Mouse (Mus musculus) heart, postnatal 10 days (tissue): ENCODE measurements around the gene Tnni1. TPM values are rescaled to one million over a fixed set of nuclear protein-coding genes. Genes with fewer than 3 reads are reported as not detected.
A peak's percentile ranks its signal among the peaks of the same experiment; 100 is the strongest.

Experiments
- DNase-seq, 2 experiments: peaks; one replicate each; pipeline ENCODE4 v3.0.0; 2021
- intact Hi-C: fragments of 180-260 bp; cut with DNase I; formaldehyde crosslinking; loops from one replicate; pipeline ENCODE4 v1.15.1; 2025
- total RNA-seq, 2 experiments: library from RNA; stranded (reverse); gene quantifications; 2 replicates each; pipeline ENCODE4 v1.2.3; 2021

Gene Tnni1
- 100 to 1,000 TPM; 610 to 792 TPM for total RNA-seq

DNA sequence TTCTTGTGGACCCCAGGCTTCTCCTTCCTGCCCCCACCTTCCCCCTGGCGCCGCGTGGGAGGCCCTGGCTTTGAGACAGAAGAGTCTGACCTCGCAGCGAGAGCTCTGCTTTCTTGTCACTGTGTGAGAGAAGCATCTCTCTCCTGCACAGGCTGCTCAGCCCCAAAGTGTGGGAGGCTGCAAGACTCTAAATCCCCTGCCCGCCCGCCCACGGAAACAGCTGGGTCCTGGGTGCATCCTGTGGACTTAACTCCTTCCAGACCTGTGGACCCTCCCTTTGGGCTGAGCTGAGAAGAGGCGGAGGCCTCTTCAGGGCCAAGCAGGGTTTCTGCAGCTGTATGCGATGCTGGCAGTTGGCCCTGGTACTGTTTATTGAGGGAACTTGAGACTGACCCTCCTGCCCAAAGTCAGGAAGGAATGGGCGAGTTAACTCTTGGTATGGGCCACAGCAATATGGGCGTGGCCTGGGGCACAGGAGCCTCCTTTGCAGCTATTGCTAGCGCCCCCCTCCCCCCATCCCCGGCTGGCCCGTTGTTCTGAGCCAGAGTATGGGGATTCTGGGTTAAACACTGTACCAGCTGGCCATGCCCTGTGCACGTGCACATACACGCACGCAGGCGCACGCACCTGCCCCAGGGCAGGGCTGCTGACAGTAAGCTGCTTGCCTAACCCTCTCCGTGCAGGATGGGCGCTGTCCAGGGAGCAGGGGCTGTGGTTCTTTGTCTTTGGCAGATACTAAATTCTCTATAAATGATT lies at the start of gene Tnni1:
Gene Tnni1 (plus strand): TSS at position 655 of the 756 bp plus-strand sequence.
- peak; percentile 78 to 80 for DNase-seq
- intact Hi-C loops = no loop called here

DNA sequence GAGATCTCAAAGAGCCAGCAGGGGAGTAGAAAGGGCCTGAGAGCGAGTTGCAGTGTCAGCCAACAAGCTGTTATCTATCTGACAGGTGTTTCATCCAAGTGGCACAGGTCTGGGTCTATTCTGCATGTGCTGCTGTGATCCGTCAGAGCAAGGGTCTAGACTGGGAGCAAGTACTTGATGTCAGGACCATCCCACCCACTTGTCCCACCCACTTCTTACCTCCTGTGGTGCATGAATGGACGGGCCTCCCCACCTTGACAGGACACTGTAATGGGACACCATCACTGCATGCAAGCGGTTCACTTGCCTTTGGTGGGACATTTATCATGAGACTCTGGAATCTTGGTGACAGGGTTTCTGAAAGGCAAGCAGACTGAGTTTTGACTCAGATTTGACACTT lies 49.4 kb upstream of the Tnni1 start:
- no peak for DNase-seq
- intact Hi-C loops = no loop called here

DNA sequence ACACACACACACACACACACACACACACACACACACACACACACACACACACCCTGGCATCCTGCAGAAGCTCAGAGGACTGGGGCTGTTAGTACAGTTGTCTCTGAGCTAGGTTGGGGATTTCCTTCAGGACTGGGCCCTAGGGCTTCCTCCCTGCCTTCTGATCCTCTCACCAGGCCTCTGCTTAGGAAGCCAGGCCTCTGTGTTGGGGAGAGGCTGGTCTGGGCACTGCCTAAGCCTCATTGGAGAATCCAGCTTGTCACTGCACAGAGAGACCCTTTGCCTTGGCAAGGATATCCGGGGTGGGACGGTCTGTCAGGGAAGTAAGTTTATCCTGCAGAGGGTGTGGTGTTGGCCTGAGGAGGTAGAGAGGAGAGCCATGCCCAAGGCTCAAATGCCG lies 48.9 kb upstream of the Tnni1 start:
- intact Hi-C loops = no loop called here
- no peak for DNase-seq

DNA sequence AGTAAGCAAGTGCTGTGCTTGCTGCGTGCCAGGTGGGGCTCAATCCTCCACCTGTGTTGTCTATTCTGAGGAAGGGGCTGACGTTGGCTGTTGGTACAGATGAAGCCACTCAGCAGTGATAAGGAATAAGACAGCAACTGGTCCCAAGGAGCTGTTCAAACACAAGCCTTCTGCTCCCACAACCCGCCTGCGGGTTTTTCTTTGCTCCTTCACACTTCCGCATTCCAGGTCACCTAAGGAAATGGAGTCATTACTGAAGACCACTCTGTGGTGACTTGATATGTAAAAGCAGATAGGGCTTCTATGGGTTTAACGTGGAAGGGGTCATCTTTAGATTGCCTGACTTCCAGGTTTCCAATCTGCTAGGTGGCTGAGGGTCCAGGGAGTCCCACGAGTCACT lies 47.8 kb upstream of the Tnni1 start:
- intact Hi-C loops = no loop called here

DNA sequence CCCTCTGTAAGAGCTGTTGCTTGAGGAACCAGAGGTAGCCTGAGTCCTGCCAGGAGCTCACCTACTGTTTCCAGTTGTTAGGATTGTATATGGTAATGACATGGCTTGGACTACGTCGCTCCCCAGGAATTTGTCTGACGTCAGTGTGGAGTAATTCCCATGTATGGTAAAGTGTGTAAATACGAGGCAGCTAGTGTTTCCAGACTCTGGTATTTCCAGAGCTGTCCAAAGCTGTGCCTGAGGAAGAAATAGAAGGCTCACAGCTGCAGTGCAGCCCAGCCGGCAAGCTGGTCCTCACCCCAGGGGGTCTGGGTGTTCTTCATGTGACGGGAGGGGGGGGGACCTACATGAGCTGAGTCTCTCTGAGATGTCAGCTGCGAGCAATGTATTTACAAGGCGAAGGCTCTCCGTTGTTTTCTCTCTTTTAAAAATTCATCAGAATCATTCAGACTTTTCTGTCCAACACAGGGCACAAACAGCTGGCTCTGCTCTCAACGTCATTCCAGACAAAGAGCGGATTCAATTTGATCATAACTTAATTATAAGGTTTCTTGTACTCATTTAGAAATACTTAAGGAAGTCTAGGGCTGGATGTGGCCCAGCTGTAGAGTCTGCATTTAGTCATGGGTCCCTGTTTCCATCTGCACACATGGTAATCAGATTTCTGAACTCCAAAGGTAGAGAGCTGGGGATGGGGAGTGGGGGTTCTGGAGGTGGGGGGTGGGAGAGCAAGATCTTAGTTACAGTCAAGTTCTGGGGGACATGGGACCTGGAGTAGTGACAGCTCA lies 47.1 kb upstream of the Tnni1 start:
- DNase-seq = peak; percentile 46 to 61
- intact Hi-C loops = no loop called here

More for the DNA sequence above, 47.8 kb upstream of the Tnni1 start:
- DNase-seq = no peak

DNA sequence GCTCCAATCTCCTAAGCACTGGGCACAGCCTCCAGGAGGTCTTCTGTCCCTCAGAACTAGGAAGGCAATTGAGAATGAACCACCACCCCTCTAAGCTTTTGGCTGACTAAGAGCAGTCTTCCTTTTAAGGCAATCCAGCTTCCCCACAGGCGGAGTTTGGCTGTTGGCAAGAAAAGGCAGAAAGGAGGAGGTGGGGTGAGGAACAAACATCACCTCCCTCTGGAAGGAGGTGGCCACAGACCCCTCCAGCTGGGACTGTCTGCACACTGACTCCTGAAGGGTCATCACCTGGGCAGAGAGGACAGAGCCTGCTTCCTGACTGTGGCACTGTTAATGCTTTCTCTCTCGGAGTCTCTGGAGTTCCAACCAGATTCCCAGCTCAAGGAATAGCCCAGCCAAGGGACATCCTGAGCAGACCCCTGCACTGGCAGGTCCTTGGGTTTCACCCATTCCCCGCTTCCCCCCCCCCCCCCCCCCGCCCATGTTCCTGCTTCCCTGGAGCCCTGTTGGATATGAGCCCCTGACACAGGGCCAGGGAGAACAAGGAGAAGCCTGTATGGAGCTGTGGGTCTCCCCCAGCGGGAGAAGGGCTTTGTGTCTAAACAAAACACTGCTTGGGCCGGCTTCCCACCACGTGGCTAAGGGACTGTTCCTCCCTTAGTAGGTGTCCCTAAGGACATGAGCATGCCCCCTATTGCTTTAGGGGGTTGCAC lies 44.9 kb upstream of the Tnni1 start:
- DNase-seq = peak; percentile 66 to 74
- intact Hi-C loops = no loop called here

DNA sequence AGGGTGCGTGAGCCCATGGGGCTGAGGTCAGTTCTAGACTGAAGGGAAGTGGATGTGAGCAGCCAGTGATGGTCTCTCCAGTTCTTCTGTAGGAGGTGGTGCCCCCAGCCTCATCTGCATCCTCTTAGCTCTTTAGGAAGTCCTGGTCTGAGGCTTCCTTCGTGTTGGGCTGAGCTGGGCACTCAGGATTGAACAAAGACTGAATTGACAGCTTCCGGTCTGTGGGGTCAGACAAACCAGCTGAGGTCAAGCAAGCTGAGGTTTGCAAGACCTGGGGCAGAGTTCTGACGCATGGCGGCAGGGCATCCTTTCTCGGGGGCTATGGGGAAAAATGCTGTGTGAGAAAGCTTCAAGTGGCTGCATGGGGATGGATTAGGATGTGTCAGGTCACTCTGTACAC lies 43.8 kb upstream of the Tnni1 start:
- DNase-seq = no peak
- intact Hi-C loops = no loop called here

DNA sequence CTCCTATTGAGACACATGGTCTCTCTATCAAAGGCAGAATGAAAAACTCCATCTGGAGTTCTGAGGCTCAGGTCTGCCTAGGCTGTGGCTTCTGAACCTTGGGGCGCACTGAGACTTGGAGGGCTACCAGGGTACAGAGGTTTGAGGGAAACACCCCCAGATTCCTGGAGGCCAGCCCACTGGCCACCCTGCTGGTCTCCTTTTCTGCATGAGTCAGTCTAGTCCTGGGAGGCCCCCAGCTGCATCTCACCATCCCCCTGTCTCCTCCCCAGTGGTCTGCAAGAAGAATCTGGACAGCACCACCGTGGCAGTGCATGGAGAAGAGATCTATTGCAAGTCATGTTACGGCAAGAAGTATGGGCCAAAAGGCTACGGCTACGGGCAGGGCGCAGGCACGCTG lies 34.2 kb upstream of the Tnni1 start:
- intact Hi-C loops = no loop called here
- no peak for DNase-seq

DNA sequence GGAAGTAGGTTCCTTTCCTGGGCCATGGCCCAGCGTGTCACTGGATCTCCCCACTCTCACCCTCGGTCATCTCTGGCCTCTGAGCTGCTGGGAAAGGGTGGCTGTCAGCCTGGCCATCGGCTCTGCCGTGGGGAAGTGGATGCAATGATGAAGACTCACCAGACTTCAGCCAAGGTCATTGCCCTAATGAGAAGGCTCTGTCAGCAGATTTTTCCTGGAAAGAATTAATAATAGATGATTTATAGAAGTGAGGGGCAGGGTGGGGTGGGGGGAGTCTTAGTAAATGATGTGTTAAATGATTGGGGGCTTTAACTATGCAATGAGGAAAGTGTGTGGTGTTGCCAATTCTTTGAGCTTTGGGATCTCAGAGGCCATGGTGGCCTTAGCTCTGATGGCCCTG lies 33.0 kb upstream of the Tnni1 start:
- DNase-seq = no peak
- intact Hi-C loops = no loop called here

DNA sequence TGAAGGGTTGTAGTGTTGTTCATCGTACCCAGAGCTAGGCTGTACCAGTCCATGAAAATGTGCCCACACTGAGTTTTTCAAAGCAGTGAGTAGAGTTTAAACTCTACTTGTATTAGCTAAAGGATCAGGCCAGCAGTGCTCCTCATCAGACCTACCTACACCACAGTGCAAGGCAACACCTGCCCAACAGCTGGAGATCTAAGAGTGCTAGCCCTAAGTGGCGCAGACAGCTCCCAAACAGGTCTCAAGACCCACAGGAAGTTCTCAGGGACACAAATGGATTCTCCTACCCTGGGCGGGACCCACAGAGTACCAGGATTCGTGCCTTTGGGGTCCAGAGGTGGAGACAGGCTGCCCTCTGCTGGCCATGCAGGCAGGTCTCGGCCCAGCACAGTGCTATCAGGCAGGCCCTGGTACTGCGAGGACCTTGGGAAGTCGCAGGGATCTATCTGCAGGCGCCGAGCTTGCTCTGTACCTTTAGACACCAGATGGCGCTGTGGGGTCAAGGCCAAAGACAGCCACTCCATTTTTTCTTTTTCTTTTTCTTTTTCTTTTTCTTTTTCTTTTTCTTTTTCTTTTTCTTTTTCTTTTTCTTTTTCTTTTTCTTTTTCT lies 26.4 kb upstream of the Tnni1 start:
- intact Hi-C loops = loop anchor here (1.0 kb wide), 2 partner anchors 28 to 34 kb away; no protein-coding TSS in a partner anchor
- DNase-seq = peak; percentile 96 to 98

DNA sequence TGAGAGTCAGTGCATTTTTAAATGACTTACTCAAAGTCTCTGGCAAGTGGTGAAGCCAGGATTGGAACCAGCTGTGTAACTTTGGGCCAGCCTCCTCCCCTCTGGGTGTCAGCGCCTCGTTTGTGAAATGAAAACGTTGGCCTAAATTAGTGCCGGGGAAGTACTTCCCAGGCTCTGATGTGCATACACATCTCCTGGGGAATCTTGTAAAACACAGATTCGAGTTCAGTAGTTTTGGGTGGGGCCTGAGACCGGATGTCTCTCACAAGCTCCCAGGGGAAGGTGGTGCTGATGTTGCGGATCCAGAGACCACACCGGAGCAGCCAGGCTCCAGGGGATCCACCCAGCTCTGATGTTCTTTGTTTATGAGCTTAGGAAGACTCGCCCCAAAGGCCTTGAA lies 23.9 kb upstream of the Tnni1 start:
- intact Hi-C loops = no loop called here
- peak; percentile 85 to 87 for DNase-seq

DNA sequence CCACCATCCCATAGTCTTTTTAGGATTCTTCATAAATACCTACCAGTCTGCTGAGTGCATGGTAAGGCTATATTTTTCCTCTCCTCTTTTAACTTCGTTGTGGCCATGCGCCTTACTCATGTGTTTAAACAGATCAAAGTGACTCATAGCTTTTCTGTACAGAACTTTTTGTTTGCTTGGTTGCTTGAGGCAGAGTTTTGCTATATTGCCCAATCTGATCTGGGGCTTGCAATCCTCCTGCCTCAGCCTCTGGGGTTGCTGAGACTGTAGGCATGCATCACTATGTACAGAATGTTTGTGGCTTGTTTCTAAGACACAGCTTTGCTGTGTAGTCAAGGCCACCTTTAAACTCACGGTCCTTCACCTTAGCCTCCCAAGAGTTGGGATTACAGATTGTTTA lies 23.3 kb upstream of the Tnni1 start:
- intact Hi-C loops = no loop called here
- no peak for DNase-seq

DNA sequence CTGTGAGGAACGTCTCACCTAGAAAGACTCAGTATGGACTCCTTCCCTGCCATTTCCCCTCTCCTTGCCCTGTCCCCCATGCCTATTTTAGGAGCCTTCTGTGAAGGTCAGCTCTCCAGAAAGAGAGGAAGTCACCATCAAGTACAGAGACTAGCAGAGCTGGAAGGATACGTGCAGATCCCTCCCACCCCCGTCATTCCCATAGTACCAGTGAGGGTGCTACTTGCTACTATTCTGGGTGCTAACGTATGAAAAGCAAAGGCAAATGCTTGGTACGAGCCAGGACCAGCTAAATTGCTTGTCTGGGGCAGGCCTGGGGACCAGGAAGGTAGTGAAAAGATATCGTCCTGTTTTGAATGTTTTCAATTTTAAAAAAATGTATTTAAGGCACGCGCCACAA lies 21.9 kb upstream of the Tnni1 start:
- no peak for DNase-seq
- intact Hi-C loops = no loop called here

DNA sequence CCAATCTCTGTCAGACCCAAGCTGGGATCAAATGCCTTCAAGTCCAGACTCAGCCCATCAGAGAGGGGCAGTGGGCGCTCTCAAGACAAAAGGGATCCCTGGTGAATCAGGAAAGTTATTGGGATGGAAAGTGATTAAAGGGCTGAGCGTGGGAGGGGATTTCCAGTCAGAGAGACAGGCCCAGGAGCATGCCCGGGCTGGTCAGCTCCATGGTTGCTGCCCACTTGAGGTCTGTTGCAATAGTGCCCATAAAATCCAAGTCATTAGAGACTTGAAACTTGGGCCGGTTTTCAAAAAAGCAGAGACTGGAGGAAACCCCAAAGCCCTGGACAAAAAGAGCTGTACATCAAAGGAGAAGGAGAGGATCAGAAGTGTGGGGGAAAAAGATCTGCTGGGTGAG lies 19.5 kb upstream of the Tnni1 start:
- no peak for DNase-seq
- intact Hi-C loops = no loop called here

DNA sequence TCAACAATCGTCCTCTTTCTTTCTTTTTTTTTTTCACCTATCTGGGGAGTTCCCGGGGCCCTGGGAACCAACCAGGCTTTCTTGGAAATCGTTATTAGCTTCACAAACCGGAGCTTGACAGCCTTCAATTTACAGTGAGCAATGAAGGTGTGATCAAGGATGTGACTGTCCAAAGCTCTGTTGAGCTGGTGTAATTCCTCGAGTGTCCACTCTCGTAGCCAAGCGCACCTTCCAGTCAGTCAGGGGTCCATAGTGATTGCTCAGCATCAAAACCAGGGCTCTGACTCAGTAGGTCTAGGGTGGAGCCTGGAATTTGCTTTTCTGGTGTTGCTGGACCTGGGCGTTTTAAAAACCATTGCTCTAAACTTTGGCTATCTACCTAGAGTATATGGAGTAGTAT lies 19.0 kb upstream of the Tnni1 start:
- intact Hi-C loops = no loop called here
- no peak for DNase-seq

DNA sequence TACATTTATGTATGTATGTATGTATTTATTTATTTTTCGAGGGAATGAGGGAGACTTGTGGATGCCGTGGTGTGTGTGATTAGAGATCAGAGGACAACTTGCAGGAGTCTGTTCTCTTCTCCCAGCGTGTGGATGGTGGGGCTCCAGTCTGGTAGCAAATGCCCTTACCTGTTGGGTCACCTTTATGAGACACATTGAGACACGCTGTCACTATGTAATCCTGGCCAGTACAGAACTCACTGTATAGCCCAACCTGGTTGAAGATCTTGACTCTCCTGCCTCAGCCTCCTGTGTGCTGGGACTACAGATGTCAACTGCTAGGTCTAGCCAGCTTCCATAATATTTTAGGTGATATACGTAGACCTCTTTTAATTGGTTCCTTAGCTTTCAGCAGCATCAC lies 17.5 kb upstream of the Tnni1 start:
- intact Hi-C loops = no loop called here
- DNase-seq = no peak

DNA sequence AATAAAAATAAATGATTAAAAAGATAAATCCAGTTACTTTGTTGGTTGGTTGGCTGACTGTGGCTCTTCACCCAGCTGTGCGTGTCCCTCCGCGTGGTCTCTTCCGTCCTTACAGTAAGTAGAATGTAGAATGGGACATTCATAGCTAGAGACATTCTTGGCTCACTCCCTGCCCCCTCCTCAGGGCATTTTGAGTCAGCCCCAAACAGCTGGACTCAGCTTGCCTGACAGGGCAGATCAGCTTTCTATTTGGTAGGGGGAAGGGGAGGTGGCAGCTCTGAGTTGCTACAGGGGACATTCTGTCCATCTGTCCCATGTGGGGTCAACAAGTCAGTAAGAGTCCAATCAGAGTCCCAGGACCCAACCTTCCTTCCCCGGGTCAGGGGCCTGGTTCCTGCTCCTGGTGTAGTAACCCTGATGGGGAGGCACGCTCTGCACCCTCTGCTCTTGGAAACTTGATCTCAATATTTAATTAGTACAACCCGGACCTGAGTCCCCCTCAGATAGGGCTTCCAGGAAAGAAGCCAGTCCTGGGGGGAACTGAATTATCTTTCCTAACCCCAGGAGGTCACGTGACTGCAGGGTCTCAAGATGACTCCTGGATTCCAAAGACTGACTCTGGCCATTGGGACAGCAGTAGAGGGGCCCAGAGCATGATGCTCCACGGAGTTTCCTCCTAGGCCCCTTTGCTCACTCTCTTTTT lies 15.6 kb upstream of the Tnni1 start:
- peak; percentile 43 to 57 for DNase-seq
- intact Hi-C loops = no loop called here

DNA sequence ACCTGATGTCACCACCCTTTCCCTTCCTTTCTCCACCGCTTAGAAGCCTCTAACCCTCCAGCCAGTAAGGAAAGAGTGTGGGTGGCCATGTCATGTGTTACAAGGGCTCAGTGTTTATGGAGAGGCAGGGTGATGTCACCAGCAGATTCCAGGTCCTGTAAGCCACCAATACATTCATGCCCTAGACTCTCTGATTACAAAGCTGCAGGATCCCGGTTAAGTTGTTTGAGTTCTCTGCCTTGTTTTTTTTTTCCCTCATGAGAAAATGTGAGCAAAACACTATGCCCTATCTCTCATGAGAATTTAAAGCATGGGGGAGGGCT lies 15.1 kb upstream of the Tnni1 start:
- no peak for DNase-seq
- intact Hi-C loops = no loop called here

DNA sequence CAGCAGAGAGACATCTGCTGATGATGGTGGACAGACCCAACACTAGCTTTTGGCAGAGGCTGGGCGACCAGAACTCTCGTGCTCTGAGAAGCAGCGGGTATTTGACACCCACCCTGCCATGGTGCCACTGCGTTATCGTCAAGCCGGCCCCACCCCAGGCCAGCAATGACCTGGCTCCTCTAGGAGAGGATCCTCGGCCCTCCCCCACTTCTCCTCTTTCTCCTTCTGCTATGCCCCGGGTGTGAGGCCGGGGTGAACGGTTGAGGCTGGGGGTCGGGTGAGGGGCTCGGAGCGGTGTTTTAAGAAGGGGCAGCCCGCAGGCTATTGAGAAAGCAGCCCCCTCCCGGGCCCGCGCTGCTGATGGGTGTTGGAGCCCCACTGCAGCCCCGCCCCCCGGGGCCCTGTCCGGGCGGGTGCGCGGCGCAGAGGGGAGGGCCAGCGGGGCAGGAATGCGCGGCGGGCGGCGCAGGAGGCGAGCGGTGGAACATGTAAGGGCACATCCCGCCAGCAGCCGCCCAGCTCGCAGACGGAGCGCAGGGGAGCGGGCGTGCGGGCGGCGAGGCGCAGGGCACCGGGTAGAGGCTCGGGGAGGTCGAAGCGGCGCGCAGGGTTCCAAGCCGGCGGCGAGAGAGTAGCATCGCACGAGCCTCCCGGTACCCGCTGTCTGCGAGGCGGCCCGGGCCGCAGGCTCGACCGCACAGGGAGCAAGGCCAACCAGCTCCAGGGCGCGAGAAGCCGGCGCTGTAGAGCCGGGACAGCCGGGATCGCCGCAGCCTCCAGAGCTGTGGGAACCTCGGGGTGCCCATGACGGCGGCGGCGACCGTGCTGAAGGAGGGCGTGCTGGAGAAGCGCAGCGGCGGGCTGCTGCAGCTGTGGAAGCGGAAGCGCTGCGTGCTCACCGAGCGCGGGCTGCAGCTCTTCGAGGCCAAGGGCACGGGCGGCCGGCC lies 13.3 kb upstream of the Tnni1 start, which contains the start of gene Phlda3:
Gene Phlda3 (plus strand): TSS at position 475 of the 947 bp plus-strand sequence.
- intact Hi-C loops = loop anchor here (2.0 kb wide), 1 partner anchor 15 kb away; no protein-coding TSS in a partner anchor
- DNase-seq = peak; percentile 86 to 91
